Mouse (Mus musculus) bone marrow macrophage, adult 2 months (primary cell): ENCODE measurements around the gene Klf6.

ENCODE experiments used
- CTCF ChIP-seq: IDR thresholded peaks from 2 replicates; pipeline ENCODE4 v1.5.1; 2012; ENCODE audit warnings: low read depth, mild to moderate bottlenecking, low read length, moderate library complexity
- POLR2A ChIP-seq: IDR thresholded peaks from 2 replicates; pipeline ENCODE4 v1.6.1; 2012; ENCODE audit warnings: mild to moderate bottlenecking, low read depth, low read length, borderline replicate concordance

GRCm38 (mm10) chr13:5837174-5837777, 24.0 kb upstream of the Klf6 start:
- TF ChIP-seq CTCF (no peak), POLR2A (no peak)
